Mouse (Mus musculus) spleen, adult 2 months (tissue): ENCODE results near the gene Tmem119.

ENCODE experiments used
- CTCF ChIP-seq: fragments of 200-500 bp; IDR thresholded peaks from 2 replicates; pipeline ENCODE4 v1.5.1; 2011; ENCODE audit warnings: mild to moderate bottlenecking, inconsistent platforms; ENCODE audit not compliant: insufficient read depth, insufficient read length, insufficient replicate concordance; ENCODE audit errors: extremely low read depth
- POLR2A ChIP-seq: fragments of 200-500 bp; IDR thresholded peaks from 2 replicates; pipeline ENCODE4 v1.6.1; 2011; ENCODE audit warnings: low read depth, low read length, inconsistent platforms

- TF ChIP-seq CTCF (no peak), POLR2A (no peak)
Observed at GRCm38 (mm10) chr5:113789075-113789788, 11.1 kb downstream of the Tmem119 start.
